Mouse (Mus musculus) limb, embryonic 12.5 days (tissue): ENCODE results near the gene Tgtp1. TPM values are rescaled to one million over a fixed set of nuclear protein-coding genes. Genes with fewer than 3 reads are reported as not detected.
"Not testable (repeated sequence)": the region's sequence is repeated elsewhere in the genome, so short reads cannot be mapped to it uniquely, and the experiment has no call there.

Experiments
- ATAC-seq: fragments of 200-750 bp; cut with Nextera tagmentation; 2 replicates; pipeline ENCODE4 v1.8.0; 2017; ENCODE audit warnings: low read depth, moderate TSS enrichment; ENCODE audit not compliant: insufficient number of reproducible peaks, insufficient read depth, low FRiP score, low TSS enrichment
- H3K27ac ChIP-seq: fragments of 300-500 bp; sonication (generic); 2 replicates; pipeline ENCODE4 v1.5.1; 2016; ENCODE audit warnings: mild to moderate bottlenecking, moderate library complexity
- H3K27me3 ChIP-seq: fragments of 300-500 bp; sonication (generic); 2 replicates; pipeline ENCODE4 v1.6.1; 2016; ENCODE audit warnings: mild to moderate bottlenecking, moderate library complexity
- H3K36me3 ChIP-seq: fragments of 300-500 bp; sonication (generic); 2 replicates; pipeline ENCODE4 v1.6.1; 2016; ENCODE audit warnings: mild to moderate bottlenecking, moderate library complexity
- H3K4me1 ChIP-seq: fragments of 300-500 bp; sonication (generic); replicated peaks from 2 replicates; pipeline ENCODE4 v1.6.1; 2016
- H3K4me2 ChIP-seq: fragments of 300-500 bp; sonication (generic); 2 replicates; pipeline ENCODE4 v1.6.1; 2016; ENCODE audit warnings: mild to moderate bottlenecking, moderate library complexity
- H3K4me3 ChIP-seq: fragments of 300-500 bp; sonication (generic); replicated peaks from 2 replicates; pipeline ENCODE4 v1.5.1; 2016; ENCODE audit warnings: mild to moderate bottlenecking
- H3K9ac ChIP-seq: fragments of 300-500 bp; sonication (generic); replicated peaks from 2 replicates; pipeline ENCODE4 v1.6.1; 2016; ENCODE audit warnings: mild to moderate bottlenecking, moderate library complexity
- H3K9me3 ChIP-seq: fragments of 300-500 bp; sonication (generic); 2 replicates; pipeline ENCODE4 v1.6.1; 2016; ENCODE audit warnings: mild to moderate bottlenecking, moderate library complexity
- WGBS: fragments of 180-500 bp; shearing (Covaris S2); methylation state at CpG from one replicate; pipeline ENCODE4 v1.1.7; 2016; 5-methylcytosine and 5-hydroxymethylcytosine counted together
- polyA plus RNA-seq: library from polyadenylated mRNA; unstranded; fragments of >200 nt; fragmentation: Nextera tagmentation; extraction: Ambion mirVana; gene quantifications from 2 replicates; pipeline ENCODE4 v1.2.1, GENCODE M21; 2016

Tgtp1 gene
- polyA plus RNA-seq, result not detected in 2 replicates

DNA sequence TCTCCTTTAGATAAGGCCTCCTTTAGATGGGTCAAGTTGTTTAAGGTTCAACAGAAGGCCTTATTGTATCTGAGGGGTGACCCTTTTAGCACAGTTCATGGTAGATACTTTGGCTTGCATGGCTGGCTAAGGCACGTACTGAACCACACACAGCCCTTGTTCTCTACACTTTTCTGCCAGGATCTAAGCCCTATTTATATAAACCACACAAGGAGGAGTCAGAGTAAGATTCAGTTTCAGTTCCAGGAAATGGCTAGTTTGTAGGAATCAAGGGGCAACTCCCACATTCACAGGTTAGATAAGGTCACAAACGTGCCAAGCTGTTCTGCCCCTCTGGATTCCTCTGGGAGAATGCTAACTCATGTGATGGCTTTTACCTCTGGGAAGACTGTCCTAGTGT is at the start of gene Tgtp1:
Gene Tgtp1 (minus strand): TSS at position 155 of the 400 bp plus-strand sequence.
- H3K9me3 ChIP-seq, H3K27ac ChIP-seq, H3K9ac ChIP-seq, H3K36me3 ChIP-seq, H3K4me2 ChIP-seq, H3K4me3 ChIP-seq, ATAC-seq, H3K27me3 ChIP-seq, H3K4me1 ChIP-seq: not testable (repeated sequence)
- 60% methylated on average over 2 of the region's 2 CpGs for WGBS

DNA sequence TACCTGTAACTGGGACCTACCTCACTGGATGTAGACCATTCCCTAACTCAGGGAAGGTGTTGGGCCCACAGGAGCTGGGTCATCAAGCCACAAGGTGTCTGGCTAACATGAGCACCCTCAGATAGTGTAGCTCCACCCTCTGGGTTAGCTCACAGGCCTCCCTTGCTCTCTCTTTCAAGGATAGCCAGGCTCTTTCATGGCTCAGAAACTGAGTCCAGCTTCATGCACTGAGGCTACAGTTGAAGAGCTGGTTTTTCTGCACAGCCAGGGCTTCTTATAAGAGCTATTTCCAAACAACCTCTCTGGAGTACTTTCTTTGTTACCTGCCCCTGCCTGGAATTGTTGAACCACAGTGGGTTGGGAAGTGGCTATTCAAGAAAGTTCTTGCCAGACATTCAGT is 18.1 kb upstream of the Tgtp1 start:
- H3K9ac ChIP-seq, H3K4me3 ChIP-seq, H3K4me1 ChIP-seq, H3K27me3 ChIP-seq, H3K4me2 ChIP-seq, H3K27ac ChIP-seq, H3K9me3 ChIP-seq, H3K36me3 ChIP-seq, ATAC-seq: not testable (repeated sequence)

DNA sequence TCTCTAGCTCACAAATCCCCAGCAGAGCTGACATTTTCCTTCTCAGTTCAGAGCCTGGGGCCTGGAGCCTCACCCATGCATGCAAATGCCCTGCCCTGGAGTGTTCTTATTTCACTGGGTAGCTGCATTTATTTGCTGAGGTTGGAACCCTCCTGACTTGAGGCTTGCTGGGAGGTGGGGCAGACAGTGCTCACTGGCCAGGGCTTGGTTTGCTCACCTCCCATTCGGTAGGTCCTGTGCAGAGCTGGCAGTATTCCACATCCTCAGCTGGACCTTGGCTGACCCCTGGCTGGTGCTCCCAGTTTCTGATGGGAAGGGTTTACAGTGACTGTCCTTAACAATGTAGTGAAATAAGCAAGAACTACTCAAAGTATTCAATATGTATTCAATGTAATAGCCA is 12.8 kb upstream of the Tgtp1 start:
- not testable (repeated sequence) for H3K9me3 ChIP-seq, H3K4me2 ChIP-seq, H3K27me3 ChIP-seq, H3K27ac ChIP-seq, H3K4me3 ChIP-seq, H3K4me1 ChIP-seq, ATAC-seq, H3K36me3 ChIP-seq, H3K9ac ChIP-seq
- 67% methylated on average over 1 of the region's 1 CpGs for WGBS

DNA sequence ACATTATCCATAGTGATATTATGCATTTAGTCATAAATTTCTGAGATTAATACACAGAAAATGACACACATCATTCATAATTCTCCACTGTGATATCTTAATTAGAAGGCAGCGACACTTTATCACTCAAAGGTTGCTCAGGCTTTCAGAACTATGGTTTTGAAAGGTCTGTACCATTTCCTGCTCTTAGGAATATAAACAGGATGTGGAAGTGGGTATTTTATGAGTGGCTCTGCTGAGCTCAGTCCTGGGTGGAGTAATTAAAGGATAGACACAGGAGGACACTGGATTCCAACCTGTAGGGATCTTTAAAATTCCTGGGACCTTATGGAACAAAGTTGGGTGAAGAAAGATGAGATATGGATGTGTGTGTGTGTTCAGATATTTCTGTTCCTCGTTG is 12.3 kb upstream of the Tgtp1 start:
- not testable (repeated sequence) for H3K4me1 ChIP-seq, H3K9me3 ChIP-seq, ATAC-seq, H3K4me2 ChIP-seq, H3K4me3 ChIP-seq, H3K36me3 ChIP-seq, H3K27me3 ChIP-seq, H3K9ac ChIP-seq, H3K27ac ChIP-seq
- 72% methylated on average over 2 of the region's 2 CpGs for WGBS

DNA sequence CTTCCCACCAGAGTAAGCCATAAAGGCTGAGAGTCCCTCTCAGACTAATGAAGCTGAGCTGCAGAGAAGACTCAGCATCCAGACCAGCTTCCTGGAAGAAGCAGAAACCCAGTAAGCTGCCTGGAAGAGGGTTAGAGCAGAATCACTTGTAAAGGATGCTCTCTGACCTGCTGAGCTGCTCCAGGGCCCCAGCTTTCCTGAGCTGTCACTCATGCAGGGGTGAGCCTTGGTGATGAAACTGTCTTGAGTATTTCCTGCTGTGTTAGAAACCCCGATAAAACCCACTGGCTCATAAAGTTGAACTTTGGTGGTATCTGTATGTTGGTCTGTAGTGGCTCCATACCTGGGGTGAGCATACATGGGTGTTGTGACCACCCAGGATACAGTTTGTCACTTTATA is 6.4 kb upstream of the Tgtp1 start:
- ATAC-seq, H3K27me3 ChIP-seq, H3K4me1 ChIP-seq, H3K27ac ChIP-seq, H3K4me2 ChIP-seq, H3K4me3 ChIP-seq, H3K9me3 ChIP-seq, H3K36me3 ChIP-seq, H3K9ac ChIP-seq: not testable (repeated sequence)
- 82% methylated on average over 1 of the region's 1 CpGs for WGBS

DNA sequence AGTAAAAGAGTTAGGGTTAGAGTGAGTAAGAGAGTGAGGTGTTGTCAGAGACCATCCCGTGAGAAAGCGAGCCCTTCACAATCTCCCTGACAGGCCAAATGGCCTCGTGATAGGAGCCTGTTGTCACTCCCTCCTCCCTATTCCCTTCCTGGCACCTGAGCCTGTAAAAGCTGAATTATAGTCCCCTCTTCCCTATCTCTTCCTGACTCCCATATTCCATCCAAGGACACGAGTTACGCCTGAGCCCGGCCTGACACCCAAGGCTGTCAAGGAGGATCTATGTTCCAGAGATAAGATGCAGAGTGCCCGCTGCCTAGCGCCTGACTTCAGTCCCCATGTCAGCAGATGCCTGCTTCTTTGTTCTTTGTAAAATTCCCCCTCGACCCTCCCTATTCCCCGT is 676 bp downstream of the Tgtp1 start:
- WGBS, result 25% methylated on average over 10 of the region's 10 CpGs
- H3K9me3 ChIP-seq, H3K4me1 ChIP-seq, H3K27me3 ChIP-seq, H3K27ac ChIP-seq, ATAC-seq, H3K36me3 ChIP-seq, H3K9ac ChIP-seq, H3K4me3 ChIP-seq, H3K4me2 ChIP-seq: not testable (repeated sequence)

DNA sequence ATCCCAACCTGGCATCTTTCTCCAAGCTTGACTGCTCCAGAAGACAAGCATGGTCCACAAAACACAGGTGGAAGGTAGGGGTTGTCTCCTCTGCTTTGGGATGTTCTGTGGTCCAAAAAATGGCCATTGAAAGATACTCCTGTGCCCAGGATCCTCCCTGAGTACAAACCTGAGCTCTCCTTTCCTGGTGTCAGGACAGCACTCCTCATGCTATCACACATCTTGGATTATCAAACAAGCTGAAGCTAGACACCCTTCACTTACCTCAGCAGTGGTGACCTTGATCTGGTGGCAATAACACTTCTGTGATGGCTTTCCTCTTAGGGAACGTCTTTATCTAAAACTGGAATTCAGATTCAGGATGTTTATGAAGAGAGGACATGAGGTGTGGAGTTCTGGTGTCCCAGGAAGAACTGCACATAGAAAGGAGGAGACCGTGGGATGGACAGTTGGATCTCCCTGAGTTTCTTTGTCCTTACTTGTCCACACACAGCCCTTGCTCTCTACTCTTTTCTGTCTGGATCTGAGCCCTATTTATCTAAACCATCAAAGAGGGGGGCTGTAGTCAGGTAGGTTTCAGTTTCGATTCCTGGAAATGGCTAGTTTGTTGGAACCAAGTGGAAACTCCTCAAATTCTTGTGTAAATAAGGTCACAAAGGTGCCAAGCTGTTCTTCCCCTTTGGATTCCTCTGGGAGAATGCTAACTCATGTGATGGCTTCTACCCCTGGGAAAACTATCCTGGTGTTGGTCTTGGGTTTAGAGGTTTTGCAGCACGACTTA is 2.0 kb downstream of the Tgtp1 start, which contains the start of gene Gm12185:
Gene Gm12185 (minus strand): TSS at position 487 of the 781 bp plus-strand sequence.
- H3K27me3 ChIP-seq, H3K9me3 ChIP-seq, H3K9ac ChIP-seq, H3K36me3 ChIP-seq, ATAC-seq, H3K4me1 ChIP-seq, H3K27ac ChIP-seq, H3K4me3 ChIP-seq, H3K4me2 ChIP-seq: not testable (repeated sequence)
- 61% methylated on average over 4 of the region's 4 CpGs for WGBS

DNA sequence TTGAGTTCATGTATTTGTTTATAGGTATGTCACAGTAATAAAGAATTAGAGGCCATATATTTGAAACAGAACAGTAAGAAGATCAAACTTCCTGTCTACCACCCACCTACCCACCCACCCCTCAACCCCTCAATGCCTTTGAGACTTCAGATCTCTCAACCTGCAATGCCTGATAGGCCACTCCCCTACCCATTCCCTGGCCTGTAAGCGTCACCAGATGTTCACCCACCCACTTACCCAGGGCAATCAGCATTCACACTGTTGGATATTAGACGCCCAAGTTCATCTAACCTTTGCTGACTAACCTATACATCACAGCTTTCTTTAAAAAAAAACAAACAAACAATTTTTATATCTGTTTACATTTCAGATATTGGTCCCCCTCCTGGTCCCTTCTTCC is 4.0 kb downstream of the Tgtp1 start:
- H3K36me3 ChIP-seq, H3K4me1 ChIP-seq, H3K9ac ChIP-seq, H3K27me3 ChIP-seq, H3K9me3 ChIP-seq, H3K27ac ChIP-seq, H3K4me3 ChIP-seq, ATAC-seq, H3K4me2 ChIP-seq: not testable (repeated sequence)
- 61% methylated on average over 2 of the region's 2 CpGs for WGBS

DNA sequence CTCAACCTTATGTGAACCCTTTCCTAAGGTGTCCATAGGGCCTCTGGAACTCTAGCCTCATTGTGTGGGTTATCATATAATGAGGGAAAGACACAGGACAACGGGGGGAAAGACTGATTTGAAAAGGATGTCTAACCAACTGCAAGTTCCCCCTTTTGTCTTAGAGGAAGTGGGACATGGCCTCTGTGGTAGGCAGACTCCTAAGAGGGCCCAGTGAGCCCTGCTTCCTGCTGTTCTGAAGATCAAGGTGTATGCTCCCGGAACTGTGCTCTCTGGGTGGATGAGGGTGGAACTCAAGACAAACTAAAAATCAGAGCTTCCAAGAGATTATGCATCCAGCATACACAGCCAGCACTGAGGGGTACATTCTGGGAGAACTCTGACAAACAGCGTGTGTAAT is 5.8 kb downstream of the Tgtp1 start:
- H3K36me3 ChIP-seq, H3K27ac ChIP-seq, H3K9ac ChIP-seq, H3K27me3 ChIP-seq, ATAC-seq, H3K9me3 ChIP-seq, H3K4me1 ChIP-seq, H3K4me3 ChIP-seq, H3K4me2 ChIP-seq: not testable (repeated sequence)
- 86% methylated on average over 2 of the region's 3 CpGs for WGBS

DNA sequence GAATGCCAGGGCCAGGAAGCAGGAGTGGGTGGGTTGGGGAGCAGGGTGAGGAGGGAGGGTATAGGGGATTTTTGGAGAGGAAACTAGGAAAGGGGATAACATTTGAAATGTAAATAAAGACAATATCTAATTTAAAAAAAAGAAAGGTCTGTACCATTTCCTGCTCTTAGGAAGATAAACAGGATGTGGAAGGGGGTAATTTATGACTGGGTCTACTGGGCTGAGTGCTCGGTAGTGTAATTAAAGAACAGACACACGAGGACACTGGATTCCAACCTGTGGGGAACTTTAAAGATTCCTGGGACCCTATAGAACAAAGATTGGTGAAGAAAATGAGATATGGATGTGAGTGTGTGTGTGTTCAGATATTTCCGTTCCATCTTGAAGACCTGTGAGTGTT is 11.1 kb downstream of the Tgtp1 start:
- not testable (repeated sequence) for H3K9me3 ChIP-seq, H3K9ac ChIP-seq, H3K27ac ChIP-seq, H3K4me3 ChIP-seq, ATAC-seq, H3K4me1 ChIP-seq, H3K4me2 ChIP-seq, H3K36me3 ChIP-seq, H3K27me3 ChIP-seq
- WGBS, result no CpG with 5 or more reads among the region's 3 CpGs

DNA sequence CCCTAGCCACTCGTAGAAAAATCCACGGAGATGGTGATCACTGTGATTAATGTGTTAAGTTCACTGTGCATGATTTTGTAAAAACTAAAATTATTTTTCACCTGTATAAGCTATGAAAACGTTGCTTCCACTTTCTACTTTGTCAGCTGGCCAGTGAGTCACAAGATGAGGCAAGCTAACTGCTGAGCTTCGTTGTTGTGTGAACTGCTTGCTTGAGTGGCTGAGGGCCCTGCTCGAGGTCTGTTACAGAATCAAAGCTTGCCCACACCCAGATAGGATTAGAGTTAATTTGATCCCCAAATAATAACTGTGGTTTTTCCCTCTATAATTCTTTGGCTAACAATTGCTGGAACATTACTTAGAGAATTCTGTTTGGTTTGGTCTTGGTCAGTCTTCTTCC is 13.9 kb downstream of the Tgtp1 start:
- no CpG with 5 or more reads among the region's 5 CpGs for WGBS
- not testable (repeated sequence) for H3K4me3 ChIP-seq, H3K36me3 ChIP-seq, H3K9me3 ChIP-seq, H3K4me1 ChIP-seq, H3K9ac ChIP-seq, H3K27me3 ChIP-seq, H3K27ac ChIP-seq, ATAC-seq, H3K4me2 ChIP-seq

DNA sequence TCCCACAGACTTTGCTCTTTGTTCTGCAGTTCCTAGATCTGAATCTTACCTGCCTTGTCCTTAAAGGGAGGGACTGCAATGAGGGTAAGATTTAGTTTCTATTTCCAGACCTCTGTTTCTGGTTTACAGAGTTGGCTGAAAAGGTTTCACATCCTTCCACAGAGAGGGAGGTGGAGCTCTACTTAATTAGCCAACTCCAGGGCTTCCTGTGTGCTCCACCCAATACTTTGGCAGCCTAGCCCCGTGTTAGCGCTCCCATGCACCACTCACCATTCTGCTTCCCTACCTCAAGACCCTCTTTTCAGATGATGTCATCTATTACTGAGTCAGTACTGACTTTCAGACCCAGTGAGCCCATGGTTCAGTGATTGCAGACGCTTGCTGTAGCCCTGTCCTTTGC is 14.7 kb downstream of the Tgtp1 start, which contains the start of gene 9930111J21Rik1:
Gene 9930111J21Rik1 (minus strand): TSS at position 148 of the 400 bp plus-strand sequence.
- H3K27ac ChIP-seq, H3K36me3 ChIP-seq, H3K27me3 ChIP-seq, ATAC-seq, H3K4me1 ChIP-seq, H3K9me3 ChIP-seq, H3K4me2 ChIP-seq, H3K9ac ChIP-seq, H3K4me3 ChIP-seq: not testable (repeated sequence)
- WGBS, result no CpG with 5 or more reads among the region's 3 CpGs
